Mouse (Mus musculus) intestine, embryonic 16.5 days (tissue): Measurements from ENCODE around the gene Cckbr. TPM values are rescaled to one million over a fixed set of nuclear protein-coding genes. Genes with fewer than 3 reads are reported as not detected.

Experiments used
- ATAC-seq: fragments of 200-750 bp; cut with Nextera tagmentation; 2 replicates; pipeline ENCODE4 v1.8.0; 2017; ENCODE audit warnings: moderate TSS enrichment, moderate library complexity
- H3K27ac ChIP-seq: fragments of 300-500 bp; sonication (generic); 2 replicates; pipeline ENCODE4 v1.5.1; 2014; ENCODE audit warnings: mild to moderate bottlenecking, low read length
- H3K27me3 ChIP-seq: fragments of 300-500 bp; sonication (generic); replicated peaks from 2 replicates; pipeline ENCODE4 v1.6.1; 2014; ENCODE audit warnings: low read length, control low read depth, mixed read lengths; ENCODE audit not compliant: control insufficient read depth, insufficient read depth
- H3K36me3 ChIP-seq: fragments of 300-500 bp; sonication (generic); 2 replicates; pipeline ENCODE4 v1.6.1; 2014; ENCODE audit warnings: low read length, control low read depth; ENCODE audit not compliant: control insufficient read depth, insufficient read depth
- H3K4me1 ChIP-seq: fragments of 300-500 bp; sonication (generic); 2 replicates; pipeline ENCODE4 v1.6.1; 2014; ENCODE audit warnings: low read length, control low read depth, mixed read lengths; ENCODE audit not compliant: control insufficient read depth, insufficient read depth
- H3K4me2 ChIP-seq: fragments of 300-500 bp; sonication (generic); 2 replicates; pipeline ENCODE4 v1.6.1; 2014; ENCODE audit warnings: low read depth, low read length, control low read depth
- H3K4me3 ChIP-seq: fragments of 300-500 bp; sonication (generic); 2 replicates; pipeline ENCODE4 v1.5.1; 2014; ENCODE audit warnings: mild to moderate bottlenecking, low read length
- H3K9ac ChIP-seq: fragments of 300-500 bp; sonication (generic); 2 replicates; pipeline ENCODE4 v1.6.1; 2014; ENCODE audit warnings: low read depth, low read length
- H3K9me3 ChIP-seq: fragments of 300-500 bp; sonication (generic); 2 replicates; pipeline ENCODE4 v1.6.1; 2016; ENCODE audit warnings: low read length, control low read depth; ENCODE audit not compliant: control insufficient read depth
- WGBS: fragments of 180-500 bp; shearing (Covaris S2); extraction: QIAGEN DNeasy Blood & Tissue Kit; methylation state at CpG from one replicate; pipeline ENCODE4 v1.1.7; 2014; 5-methylcytosine and 5-hydroxymethylcytosine counted together
- polyA plus RNA-seq: library from polyadenylated mRNA; unstranded; fragments of >200 nt; fragmentation: Nextera tagmentation; extraction: Ambion mirVana; gene quantifications from 2 replicates; pipeline ENCODE4 v1.2.1, GENCODE M21; 2015

The Cckbr gene
- polyA plus RNA-seq, 1 experiment from 2014 or later = 0.10 TPM

DNA sequence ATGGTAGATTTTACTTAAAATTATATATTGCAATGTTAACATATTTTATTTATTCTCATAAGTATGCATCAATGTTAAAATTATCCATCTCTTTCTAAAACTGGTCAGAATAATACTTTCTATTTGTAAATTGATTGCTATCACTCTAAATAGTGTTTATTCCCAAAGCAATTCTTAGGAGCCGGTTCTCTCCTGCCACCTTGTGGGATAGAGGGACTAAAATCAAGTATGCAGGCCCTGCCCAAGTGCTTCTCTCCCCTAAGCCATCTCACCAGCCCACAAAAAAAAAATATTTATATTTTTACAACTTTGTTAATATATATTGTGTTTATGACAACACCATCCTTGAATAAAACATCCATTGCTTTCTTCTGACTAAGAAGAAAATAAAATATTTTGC lies 47.1 kb downstream of the Cckbr start:
- Histone ChIP-seq H3K36me3 (no peaks in the 10 kb centered on the region), H3K4me1 (no peaks in the 10 kb centered on the region), H3K9me3 (no peaks in the 10 kb centered on the region), H3K27ac (no peak overlapping the region), H3K9ac (no peak overlapping the region), H3K4me3 (no peak overlapping the region), H3K4me2 (no peak overlapping the region), H3K27me3 (no peaks in the 10 kb centered on the region)
- ATAC-seq = no peak
- 31% methylated on average over 1 of the region's 1 CpGs for WGBS

DNA sequence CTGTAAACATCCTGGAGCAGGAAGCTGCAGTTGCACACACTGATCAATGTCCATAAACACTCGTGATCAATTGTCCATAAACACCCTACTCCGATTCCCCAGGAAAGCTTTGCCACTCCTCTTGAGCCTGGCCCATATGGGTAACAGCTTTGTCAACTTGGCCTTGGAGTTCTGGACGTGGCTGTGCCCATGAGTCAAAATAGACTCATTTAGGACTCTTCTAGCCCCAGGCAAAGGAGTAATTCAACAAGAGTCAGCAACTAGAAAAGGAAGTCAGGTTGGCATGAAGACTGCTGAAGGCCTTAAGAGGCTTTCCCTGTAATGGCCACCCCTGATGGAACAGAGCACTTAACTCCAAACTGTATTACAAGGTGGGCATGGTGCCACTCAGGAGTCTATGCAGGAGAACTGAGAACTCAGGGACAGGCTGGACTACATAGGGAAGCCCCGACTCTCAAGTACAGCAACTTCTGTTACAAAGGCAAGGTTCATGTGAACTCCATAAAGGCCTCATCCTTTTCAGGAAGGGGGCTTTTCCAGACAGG lies 49.3 kb downstream of the Cckbr start:
- H3K4me3 ChIP-seq = no peak overlapping the region
- no peak overlapping the region for H3K4me2 ChIP-seq
- H3K27me3 ChIP-seq = no peaks in the 10 kb centered on the region
- no peaks in the 10 kb centered on the region for H3K4me1 ChIP-seq
- no peak for ATAC-seq
- 60% methylated on average over 4 of the region's 4 CpGs for WGBS
- no peaks in the 10 kb centered on the region for H3K9me3 ChIP-seq
- no peak overlapping the region for H3K27ac ChIP-seq
- H3K36me3 ChIP-seq = no peaks in the 10 kb centered on the region
- H3K9ac ChIP-seq = no peak overlapping the region

DNA sequence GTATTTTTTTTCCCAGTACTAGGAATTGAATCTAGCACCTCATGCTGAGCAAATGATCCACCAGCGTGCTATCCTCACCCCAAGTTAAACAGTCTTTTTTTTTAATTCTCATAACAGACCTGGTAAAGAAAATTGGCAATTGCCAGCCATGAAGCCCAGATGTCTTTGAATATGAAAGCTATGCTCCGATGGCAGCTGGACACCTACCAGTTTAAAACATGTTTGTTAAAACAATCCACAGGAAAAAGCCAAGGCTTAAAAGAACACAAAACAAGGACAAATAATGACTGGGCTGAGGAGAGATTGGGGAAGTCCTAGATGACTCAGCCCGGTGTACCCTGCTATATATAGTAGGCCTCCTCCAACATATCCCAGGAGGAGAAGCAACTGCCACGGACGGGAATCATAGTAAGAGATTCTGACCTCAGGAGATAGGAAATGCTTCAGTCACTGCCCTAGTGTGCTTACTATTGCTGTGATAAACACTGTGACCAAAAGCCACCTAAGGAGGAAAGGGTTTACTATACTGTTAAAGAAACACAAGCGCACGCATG lies 49.9 kb downstream of the Cckbr start:
- H3K4me1 ChIP-seq = no peaks in the 10 kb centered on the region
- H3K4me3 ChIP-seq = no peak overlapping the region
- H3K27ac ChIP-seq = no peak overlapping the region
- no peaks in the 10 kb centered on the region for H3K27me3 ChIP-seq
- no peak overlapping the region for H3K9ac ChIP-seq
- H3K36me3 ChIP-seq = no peaks in the 10 kb centered on the region
- WGBS = 75% methylated on average over 7 of the region's 7 CpGs
- H3K9me3 ChIP-seq = no peaks in the 10 kb centered on the region
- ATAC-seq = no peak; the same call in 1 of the 2 replicates
- H3K4me2 ChIP-seq = no peak overlapping the region

DNA sequence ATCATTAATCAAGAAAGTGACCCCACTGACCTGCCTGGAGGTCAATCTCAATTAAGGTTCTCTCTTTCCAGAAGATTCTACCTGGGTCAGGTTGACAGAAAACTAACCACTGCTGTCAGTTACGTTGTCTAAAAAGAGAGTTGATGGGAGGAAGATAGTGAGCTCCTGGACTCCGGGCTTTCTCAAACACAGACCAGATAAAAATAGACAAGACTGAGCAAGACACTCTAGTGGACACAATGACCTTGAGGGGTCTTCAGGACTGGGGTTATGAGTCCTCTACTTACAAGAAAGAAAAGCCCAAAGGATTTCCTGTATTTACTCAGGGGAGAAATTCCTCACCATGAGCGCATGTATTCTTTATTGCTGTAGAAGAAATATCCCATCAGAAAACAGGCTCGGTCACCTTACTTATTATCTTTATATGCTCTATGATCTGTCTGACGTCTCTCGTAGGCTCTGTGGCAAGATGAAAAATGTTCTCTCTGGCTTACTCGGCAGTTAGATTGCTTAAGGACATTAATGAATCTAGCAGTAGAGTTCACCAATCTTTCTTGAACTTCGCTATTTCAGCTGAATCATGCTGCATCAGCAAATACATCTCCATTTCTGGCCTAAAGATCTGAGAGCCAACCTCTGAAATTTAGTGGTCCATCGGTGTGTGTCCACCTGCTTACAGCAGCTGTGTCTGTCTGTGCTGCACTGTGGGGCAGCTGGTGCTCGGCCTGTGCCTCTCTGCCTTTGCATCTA lies 51.3 kb downstream of the Cckbr start:
- Histone ChIP-seq H3K9ac (no peak overlapping the region), H3K36me3 (no peaks in the 10 kb centered on the region), H3K27ac (no peak overlapping the region), H3K27me3 (no peaks in the 10 kb centered on the region), H3K4me2 (no peak overlapping the region), H3K4me3 (no peak overlapping the region), H3K9me3 (no peaks in the 10 kb centered on the region), H3K4me1 (peaks cover 1% of the 10 kb centered on the region; the same call in 1 of the 2 replicates)
- ATAC-seq = no peak
- WGBS = 68% methylated on average over 10 of the region's 10 CpGs

DNA sequence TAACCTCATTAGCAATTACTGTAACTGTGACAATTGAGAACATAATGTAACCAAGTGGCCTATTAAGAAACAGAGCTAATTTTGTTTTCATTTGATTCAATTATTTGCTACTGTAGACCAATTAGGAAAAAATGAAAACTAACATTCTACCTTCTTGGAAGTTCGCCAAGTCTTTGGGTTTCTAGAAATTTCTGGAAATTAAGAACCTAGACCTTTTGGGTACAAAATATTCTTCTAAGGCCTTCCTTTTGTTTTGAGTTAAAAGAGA lies 51.8 kb downstream of the Cckbr start:
- Histone ChIP-seq H3K9me3 (no peaks in the 10 kb centered on the region), H3K27me3 (no peaks in the 10 kb centered on the region), H3K4me2 (no peak overlapping the region), H3K36me3 (no peaks in the 10 kb centered on the region), H3K4me1 (peaks cover 6% of the 10 kb centered on the region), H3K27ac (no peak overlapping the region), H3K9ac (no peak overlapping the region), H3K4me3 (no peak overlapping the region)
- no peak for ATAC-seq
- whole genome bisulfite sequencing = 88% methylated on average over 1 of the region's 1 CpGs

DNA sequence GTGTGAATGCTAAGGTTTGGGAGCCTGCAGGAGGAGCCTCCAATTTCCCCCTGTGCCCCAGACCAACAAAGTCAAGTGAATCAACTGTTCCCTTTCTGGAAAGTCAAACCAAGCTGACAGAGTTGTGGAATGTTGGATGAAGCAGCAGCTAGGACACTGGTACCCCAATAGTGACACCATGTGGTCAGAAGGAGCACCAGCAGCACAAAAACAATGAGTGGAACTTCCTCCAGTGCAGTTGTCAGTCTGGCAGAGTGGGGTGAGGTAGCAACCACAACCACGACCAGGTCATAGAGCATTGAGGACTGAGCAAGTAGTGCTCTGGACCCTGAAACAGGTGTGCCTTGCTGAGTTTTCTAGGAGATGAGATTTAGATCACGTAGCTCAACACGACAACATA lies 52.3 kb downstream of the Cckbr start:
- Histone ChIP-seq H3K27me3 (no peaks in the 10 kb centered on the region), H3K4me1 (peaks cover 9% of the 10 kb centered on the region), H3K9ac (no peak overlapping the region), H3K36me3 (no peaks in the 10 kb centered on the region), H3K27ac (no peak overlapping the region), H3K4me3 (no peak overlapping the region), H3K9me3 (no peaks in the 10 kb centered on the region), H3K4me2 (no peak overlapping the region)
- WGBS = 58% methylated on average over 3 of the region's 3 CpGs
- no peak for ATAC-seq

DNA sequence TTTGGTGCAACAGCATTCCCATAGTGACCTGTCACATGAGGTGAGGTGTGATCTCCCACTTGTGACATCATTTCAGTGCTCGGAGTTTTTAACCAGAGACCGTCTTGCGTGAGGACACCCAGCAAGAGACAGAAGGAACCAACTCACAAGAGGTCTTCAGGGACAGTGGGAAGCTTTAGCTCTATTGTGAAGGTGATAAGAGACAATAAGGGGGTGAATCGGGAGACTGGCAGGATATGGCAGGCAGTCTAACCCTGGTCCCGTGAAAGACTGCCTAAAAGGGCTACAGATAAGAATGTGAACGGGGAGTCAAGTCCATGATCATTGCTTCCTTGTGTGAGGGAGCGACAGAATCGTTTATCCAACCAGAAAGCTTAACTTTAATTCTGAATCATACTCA lies 52.8 kb downstream of the Cckbr start:
- no peaks in the 10 kb centered on the region for H3K36me3 ChIP-seq
- no peak overlapping the region for H3K27ac ChIP-seq
- no peak overlapping the region for H3K4me2 ChIP-seq
- peaks cover 9% of the 10 kb centered on the region for H3K4me1 ChIP-seq
- no peak for ATAC-seq
- H3K9ac ChIP-seq = no peak overlapping the region
- no peaks in the 10 kb centered on the region for H3K27me3 ChIP-seq
- H3K9me3 ChIP-seq = no peaks in the 10 kb centered on the region
- no peak overlapping the region for H3K4me3 ChIP-seq
- 82% methylated on average over 8 of the region's 8 CpGs for WGBS

DNA sequence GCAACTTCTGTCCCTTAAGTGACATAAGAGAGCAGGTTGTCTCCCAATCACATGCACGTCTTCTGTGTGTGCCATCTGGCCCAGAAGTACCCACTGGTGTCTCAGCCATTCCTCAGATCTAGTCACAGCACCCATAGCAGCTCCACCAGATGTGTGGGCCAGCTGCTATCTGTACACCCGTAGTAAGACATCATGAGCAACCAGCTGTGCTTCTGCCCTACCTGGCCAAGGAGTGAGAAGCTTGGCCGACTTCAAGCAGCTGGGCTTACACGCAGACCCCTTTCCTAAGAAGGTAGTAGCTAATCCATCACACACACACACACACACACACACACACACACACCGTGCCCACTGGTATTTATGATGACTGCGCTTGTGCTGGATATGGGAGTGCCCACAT lies 53.7 kb downstream of the Cckbr start:
- 83% methylated on average over 6 of the region's 6 CpGs for WGBS
- peaks cover 9% of the 10 kb centered on the region for H3K4me1 ChIP-seq
- H3K9ac ChIP-seq = no peak overlapping the region
- ATAC-seq = no peak
- H3K36me3 ChIP-seq = no peaks in the 10 kb centered on the region
- no peaks in the 10 kb centered on the region for H3K9me3 ChIP-seq
- H3K4me2 ChIP-seq = no peak overlapping the region
- H3K27ac ChIP-seq = no peak overlapping the region
- no peak overlapping the region for H3K4me3 ChIP-seq
- no peaks in the 10 kb centered on the region; the same call in 1 of the 2 replicates for H3K27me3 ChIP-seq

DNA sequence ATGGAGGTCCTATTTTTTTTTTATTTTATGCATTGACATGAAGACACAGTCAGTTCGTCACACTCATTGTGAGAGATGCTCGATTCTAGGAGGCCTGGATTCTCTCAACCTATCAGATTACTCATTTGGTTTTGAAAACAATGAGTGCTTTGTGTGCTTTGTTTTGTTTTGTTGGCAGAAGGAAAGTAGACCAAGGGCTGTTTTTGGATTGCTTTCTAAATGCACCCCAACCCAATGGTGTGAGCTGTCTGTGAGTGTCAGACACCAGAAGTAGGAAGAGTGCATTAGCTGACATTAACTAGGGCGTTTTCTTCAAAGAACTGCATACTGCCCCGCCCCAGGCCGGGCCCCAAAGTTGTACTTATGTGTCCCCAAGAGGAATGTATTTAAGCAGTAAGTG lies 54.5 kb downstream of the Cckbr start:
- ATAC-seq = no peak
- no peak overlapping the region for H3K9ac ChIP-seq
- H3K9me3 ChIP-seq = no peaks in the 10 kb centered on the region
- no peaks in the 10 kb centered on the region; the same call in 1 of the 2 replicates for H3K27me3 ChIP-seq
- H3K4me2 ChIP-seq = peak overlapping the region; percentile 89; the same call in 1 of the 2 replicates
- H3K36me3 ChIP-seq = no peaks in the 10 kb centered on the region
- no peak overlapping the region for H3K27ac ChIP-seq
- WGBS = 58% methylated on average over 5 of the region's 5 CpGs
- peak overlapping the region; percentile 58; the same call in 1 of the 2 replicates for H3K4me3 ChIP-seq
- H3K4me1 ChIP-seq = peaks cover 9% of the 10 kb centered on the region
